Mouse (Mus musculus): Measurements from ENCODE around the gene Nol12.

Gene Nol12

DNA sequence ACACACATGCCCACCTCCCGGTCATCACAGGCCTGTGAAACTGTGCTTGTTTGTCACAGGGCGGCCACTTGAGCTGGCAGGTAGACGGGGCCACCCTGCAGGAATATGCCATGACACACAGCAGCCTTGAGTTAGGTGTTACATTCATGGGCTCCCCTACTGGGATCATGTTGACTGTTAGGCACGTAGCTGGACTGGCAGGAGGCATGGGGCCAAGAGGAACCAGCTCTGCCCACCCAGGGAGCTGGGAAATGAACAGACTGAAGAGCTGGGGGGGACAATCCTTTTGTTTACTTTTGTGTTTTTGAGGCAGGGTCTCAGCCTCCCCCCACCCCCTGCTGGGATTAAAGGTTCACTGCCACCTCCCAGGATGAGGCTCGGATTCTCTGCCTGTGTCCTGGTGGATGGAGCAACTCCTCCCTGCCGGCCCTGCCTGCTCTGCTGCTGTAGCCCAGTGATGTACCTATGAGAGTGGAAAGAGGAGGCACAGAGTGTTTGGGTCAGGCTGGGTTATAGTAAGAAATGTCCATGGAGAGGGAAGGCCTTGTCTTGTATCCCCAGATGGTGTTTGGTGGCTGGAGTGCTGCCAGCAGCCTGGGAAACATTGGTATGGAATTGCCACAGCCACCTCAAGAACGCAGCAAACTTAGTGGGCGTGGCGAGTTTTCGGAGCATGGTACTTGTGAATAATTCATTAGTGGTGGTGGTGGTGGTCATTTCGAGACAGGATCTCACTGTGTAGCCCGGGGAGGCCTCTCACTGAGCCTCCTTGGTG is 18.5 kb upstream of the Nol12 start:
- DNase-seq: peak; percentile 92

DNA sequence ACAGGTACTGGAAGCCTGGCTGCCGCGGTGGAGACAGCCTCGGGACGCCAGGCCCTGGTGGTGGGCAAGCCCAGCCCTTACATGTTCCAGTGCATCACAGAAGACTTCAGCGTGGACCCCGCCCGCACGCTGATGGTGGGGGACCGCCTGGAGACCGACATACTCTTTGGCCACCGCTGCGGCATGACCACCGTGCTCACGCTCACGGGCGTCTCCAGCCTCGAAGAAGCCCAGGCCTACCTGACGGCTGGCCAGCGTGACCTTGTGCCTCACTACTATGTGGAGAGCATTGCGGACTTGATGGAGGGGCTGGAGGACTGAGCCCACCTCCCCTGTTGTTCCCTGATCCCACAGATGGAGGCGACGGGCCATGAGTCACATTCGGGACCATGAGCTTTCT is 16.6 kb upstream of the Nol12 start:
- DNase-seq: peak; percentile 92

DNA sequence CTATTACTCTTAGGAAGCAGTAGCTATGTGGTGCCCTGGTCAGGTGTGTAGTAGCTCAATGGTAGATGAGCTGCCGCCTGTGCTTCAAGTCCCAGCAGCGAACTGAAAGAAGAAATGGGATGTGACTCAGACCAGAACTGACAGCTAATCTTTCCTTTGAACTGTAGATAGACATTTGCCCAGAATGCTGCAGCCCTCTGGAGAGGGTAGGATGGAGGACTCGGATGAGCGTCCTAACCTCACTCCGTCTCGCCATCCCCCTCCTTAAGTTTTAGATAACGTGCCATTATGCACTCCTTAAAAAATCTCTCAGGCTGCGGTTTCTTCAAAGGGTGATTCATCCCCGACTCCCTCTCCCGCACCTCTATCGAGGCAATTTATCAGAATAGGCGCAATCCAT is 14.8 kb upstream of the Nol12 start:
- DNase-seq: no peak

DNA sequence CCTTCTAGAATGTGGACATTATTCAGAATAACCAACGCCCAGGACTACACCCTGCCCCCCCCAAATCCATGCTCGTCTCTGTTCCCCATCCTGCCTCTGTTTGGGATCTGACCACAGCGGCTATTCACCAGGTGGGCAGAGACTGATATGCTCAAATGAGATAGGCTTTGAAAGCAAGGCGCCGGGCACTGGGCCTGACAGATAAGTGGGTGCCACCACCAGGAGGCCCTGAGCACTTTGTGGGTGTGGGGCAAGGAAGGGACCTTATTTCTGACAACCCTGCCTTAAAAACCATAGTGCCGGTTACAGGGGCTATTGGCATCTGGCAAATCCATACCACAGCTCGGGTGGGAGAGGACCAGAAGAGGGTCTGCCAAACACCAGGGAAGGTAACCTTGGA is 12.0 kb upstream of the Nol12 start:
- DNase-seq: no peak

DNA sequence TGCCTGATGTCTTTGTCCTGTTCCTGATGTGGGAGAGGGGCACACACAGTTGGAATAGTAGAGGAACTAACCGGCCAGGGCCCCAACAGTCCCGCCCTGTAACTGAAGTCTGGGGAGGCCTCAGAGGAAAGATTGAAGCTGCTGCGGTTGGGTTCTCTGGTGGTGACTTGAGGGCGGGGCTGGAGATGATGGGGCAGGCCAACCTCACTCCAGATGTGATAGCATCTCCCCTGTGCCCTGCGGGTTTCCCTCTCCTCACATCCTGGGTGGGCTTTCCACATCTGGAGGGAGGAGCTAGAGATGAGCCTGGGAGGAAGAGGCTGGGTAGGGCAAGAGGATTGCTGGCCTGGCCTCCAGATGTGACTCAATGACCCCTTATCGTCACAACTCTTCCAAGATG is 11.1 kb upstream of the Nol12 start:
- DNase-seq: peak; percentile 94

DNA sequence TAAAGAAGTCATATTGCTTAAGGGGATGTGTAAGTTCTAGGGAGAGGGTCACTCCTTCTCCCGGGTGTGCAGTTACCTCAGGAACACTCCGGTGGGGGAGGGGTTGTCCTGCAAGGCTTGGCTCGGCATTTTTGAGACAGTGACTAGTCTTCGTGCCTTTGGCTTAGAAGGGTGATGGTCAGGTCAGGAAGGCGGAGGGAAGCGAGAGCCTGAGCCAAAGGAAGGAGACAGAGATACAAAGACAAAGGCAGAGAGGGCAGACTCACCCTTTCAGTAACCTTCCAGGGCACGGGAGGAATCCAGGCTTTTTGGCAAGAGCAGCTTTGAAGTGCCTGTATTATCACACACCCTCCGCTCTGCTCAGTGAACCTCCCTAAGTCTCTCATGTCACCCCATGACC is 9.6 kb upstream of the Nol12 start:
- DNase-seq: peak; percentile 89

DNA sequence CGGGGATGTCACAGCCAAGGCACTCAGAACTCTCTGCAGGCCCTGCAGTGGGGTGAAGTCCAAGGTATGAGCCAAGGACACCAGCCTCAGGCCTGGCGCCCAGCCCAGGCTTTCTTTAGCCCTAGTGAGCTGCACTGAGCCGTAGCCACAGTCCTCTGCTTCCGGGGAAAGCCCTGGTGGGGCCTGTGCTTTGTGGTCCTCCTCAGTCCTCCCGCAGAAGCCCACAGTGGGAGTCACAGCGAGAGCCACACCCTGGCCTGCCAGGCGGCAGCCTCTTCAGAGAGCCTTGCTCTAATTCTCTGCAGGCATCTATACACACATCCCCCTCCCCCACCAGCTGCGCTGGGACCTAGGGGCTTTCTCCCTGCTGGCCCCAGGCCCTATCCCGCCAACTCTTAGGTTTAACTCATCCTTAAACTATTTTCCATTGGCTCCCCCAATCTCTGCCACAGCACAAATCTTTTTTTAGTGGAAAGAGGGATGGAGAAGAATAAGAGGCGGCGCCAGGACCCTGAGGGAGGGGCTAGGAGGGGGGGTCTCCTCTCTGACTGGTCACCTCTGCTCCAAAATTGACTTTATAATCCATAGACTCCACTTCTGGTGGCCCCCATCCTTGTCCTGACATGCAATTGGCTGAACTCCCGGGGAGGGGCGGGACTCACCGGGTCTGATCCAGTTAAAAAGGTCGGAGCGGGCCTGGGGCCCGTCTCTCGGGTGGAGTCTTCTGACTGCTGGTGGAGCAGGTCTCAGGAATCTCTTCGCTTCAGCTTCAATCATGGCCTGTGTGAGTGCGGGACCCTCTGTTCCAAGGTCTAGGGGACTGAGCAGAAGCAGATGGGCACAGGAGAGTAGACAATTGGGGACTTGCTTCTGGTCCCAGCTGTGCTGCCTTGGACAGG is 8.5 kb upstream of the Nol12 start, which contains the start of gene Lgals1:
TSS of gene Lgals1 (plus strand) at position 705 of the 899 bp plus-strand sequence.
- peak; percentile 99 for DNase-seq

DNA sequence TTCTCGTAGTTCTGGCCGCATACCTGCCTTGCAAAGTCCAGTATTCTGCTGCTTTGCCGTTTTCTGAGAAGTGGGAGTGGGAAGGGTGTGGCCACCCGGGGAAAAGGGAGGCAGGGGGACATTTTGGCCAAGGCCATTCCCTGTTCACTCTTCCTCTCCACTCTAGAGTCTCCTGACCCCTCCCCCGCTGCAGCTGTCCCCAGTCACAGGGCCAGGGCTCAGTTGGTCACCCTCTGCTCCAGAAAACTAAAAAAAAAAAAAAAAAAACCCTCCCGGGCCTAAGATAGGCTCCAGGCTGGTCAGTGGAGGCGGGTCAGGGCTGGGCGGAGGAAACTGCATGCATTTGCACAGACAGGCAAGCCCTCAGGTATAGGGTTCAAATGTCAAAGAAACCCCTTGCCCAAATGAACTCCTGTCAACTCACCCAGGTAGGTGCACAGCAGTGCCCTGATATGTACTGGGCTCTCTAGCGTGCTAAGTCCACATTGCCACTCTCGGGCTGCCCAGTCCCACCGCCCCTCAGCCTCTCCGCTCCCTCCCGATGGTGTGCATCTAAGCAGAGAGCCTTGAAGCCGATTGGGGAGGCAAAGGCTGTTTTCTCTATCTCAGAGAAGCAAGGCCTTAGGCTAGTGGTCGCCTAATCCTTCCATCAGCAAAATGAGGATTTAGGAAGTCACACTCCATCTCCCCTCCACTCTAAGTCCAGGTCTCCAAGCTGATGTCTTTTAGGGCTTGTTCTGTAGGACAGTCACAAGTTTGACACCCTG is 7.5 kb upstream of the Nol12 start:
- peak; percentile 98 for DNase-seq

DNA sequence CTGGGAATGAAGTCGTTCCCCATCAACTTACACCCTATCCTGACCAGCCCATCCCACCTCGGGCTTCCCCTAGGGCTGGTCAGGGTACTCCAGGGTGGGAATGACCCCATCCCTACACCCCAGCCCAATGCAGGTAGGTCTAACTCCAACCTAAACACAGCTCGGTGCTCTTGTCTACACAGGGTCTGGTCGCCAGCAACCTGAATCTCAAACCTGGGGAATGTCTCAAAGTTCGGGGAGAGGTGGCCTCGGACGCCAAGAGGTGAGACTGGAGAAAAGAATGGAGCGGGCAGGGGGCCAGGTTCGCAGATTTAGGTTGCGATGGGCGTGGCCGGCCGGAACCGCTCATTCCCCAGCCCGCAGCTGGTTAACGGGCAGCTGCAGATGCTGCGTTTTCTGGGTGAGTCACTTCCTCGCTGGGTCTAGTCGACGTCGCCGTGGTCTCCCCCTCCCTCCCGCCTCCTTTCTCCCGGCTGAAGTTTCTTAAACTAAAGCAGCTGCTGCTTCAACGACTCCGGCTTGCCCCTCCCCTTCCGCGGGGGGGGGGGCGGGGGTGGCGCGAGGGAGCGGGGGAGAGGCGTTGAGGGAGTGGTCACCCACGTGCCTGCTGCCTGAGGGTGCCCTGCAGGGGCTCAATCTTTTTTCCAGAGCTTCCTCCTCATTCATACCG is 6.8 kb upstream of the Nol12 start:
- DNase-seq: peak; percentile 99

DNA sequence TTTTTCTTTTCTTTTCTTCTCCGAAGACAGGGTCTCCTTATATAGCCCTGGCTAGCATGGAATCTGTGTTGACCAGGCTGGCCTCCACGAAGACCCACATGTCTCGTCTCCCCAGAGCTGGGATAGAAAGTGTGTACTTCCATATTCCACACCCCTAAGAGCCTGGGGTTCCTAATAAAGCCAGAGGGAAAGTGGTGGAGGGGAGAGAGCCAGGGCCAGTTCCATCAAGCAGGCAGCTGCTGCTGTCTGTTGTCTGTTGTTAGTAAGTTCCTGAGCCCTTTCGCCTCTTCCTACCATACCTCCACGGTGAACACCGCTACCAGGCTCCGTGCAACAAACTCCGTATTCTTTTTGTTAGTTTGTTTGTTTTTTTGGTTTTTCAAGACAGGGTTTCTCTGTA is 6.2 kb upstream of the Nol12 start:
- no peak for DNase-seq

DNA sequence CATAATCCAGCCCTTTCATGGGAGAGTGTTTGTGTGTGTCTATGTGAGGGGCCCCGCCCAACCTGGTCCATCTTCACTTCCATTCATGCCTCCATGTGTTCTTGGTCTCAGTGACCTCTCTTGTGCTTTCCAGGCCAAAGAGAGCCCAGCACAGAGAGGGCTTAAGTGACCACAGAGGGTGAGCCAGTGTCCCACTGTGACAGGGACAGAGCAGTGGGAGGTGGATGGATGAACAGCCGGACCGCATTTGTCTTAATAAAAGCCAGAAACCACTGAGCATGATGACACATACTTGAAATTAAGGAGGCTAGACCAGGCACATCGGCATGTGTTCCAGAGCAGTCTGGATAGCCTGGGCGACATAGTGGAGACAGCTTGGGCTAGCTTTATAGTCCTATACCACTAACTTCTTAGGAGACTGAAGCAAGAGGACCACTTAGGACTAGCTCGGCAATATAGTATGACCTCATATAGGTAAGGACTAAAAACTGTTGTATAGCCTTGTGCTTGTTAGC is 4.5 kb upstream of the Nol12 start:
- no peak for DNase-seq

DNA sequence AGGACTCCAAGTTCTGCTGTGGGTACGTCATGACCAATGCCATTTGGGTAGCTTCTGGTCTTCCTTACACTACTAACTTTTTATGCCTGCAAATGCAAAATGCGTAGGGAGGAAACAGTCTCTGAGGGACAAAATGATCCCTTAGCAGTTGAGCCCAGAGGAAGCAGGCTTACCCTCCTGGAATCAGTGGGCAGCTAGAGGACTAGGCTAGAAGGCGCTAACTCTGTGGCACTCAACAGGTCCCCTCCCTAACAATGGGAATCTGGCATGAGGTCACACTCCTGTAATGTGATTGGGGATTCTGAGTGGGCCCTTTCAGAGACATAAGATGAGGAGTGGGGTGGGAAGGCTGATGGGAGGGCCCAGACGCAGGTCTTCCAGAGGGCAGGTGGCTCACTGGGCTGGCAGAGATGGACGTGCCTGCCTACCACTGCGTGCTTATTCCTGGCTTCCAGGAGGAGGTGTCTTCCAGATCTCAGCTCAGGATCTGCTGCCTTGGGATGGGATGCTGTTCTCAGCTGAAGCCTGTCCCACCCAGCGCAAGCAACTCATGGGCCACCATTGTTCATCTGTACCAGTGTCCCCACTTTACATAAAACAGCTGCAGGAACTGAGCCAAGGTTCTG is 3.8 kb upstream of the Nol12 start:
- DNase-seq: no peak

DNA sequence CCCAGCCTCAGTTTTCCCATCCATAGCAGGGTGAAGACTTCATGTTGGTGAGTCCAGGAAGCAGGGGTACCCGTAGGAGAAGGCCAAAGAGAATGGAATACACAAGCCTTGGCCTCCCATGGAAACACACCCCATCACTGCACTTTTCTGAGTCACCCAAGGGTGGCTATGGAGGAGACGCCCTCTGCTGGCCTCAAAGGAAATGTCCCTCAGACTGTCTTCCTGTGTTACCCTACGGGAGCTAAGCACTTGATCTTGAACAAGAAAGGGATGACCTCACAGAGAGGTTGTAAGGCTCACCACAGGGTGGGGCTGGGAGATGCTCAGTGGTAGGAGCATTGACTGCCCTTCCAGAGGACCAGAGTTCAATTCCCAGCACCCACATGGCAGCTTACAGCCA is 3.2 kb upstream of the Nol12 start:
- DNase-seq: peak; percentile 96

DNA sequence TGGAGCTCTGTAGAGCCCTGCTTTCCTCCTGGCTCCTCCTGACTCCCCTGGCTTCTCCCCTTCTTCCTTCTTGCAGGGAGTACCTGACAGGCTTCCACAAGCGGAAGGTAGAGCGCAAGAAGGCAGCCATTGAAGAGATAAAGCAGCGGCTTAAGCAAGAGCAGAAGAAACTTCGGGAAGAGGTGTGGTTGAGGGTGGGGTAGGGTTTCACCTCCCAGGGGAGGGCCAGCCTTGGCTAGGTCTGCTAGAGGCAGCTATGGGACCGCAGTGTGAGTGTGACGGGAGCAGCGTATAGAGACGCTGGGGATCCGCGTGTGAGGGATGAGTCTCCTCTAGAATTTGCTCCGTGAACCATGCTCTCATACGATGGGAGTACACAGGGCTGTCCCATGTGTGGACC is 1.7 kb downstream of the Nol12 start:
- DNase-seq: no peak

DNA sequence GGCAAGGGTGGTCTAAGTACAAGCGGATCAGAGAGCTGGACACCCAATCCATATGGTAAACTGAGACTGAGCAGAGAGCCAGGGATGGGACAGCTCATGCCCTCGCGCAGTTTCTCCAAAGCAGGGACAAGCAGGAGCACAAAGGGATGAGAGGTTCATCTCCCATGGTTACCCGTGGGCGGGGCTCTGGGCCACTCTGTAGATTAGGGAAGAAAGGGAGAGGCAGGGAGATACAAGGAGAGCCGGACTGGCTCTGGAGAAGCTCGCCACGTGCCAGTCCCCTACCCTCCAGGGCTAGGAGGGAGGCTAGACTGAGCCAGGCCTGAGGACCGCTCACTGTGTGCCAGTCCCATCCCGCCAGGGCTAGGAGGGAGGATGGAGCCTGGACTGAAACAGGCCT is 2.6 kb downstream of the Nol12 start:
- no peak for DNase-seq

DNA sequence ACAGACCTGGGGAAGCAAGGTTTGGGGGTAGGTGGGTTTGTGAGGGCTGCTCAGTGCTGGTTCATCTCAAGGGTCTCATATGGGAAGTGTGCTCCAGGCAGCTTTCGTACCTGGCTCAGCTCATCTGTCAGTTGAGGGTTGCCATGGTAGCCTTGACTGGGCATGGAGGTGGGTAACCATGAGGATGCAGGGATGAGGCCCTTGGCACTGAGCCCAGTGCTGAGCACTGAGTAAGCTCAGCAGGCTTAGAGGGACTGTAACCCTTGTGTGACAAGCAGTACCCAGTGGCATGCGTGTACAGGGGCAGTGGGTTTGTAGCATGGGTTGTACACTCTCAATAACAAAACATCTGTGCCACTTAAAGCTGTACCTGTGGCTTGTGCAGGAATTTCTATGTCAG is 3.2 kb downstream of the Nol12 start:
- DNase-seq: no peak

DNA sequence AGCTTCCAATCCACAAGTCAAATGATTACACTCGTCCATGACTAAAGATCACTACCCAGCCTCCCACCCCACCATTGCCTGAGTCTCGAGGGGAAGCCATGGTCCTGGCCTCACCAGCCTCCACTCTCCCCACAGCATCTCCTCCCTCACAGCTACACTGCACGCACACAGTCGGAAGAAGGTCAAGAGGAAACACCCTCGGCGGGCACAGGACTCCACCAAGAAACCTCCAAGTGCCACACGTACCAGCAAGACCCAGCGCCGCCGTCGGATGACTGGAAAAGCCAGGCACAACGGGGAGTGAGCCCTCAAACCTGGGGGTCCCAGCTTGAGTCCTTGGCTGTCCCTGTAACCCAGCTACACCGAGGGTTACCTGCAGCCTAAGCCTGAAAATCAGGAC is 5.6 kb downstream of the Nol12 start:
- peak; percentile 91 for DNase-seq

DNA sequence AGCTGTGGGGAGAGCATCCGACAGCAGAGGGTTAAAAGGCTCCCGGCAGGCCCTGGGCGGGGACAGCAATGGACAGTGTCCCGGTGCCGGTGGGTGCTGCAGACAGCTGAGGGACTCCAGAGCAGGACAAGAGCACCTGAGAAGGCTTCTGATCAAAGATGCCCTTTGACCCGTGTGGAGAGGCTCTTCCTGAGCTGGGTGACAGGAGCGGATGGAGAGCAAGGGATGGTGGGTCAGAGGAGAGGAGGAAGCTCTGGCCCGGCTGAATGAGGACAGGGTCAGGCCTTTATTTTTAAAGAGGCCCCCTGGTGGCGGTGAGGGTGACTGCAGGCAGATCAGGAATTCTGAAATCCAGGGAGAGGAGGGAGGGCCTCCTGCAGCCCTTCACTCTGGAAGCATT is 7.9 kb downstream of the Nol12 start:
- peak; percentile 98 for DNase-seq

DNA sequence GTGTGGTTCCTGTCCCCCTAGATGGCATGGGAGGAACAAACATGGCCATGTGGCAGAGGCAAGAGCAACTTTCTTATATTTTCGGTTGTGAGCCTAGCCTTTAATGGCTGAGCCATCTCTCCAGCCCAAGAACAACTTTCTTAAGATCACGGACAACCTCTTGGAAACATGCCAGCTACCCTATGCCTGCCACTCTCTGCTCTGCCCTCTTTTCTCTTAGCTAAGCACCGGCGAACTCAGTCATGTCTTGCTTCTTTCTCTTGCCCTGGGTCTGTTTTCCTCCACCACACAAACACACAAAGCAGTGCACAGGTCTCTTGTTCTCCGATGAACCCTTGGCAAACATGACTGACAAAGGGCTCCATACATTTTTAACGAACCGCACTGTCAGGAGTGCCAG is 11.5 kb downstream of the Nol12 start:
- no peak for DNase-seq

DNA sequence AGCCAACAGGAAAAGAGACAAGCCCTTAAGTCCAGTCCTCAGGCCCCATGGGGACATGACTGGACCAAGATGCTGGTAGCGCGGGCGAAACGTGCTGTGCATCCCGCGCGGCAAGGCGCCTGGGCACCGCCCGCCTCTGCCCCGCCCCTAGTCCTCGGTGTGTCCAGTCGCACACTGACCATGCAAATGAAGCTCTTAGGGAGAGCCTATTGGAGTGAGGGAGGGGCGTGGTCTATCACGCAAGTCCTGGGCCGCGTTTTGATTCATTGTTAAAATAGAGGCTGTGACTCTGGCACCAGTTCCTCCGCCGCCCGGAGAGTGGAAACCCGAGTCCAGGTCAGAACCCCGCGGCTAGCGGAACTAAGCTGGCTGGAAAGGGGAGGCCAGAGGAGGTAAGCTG is 12.9 kb downstream of the Nol12 start, which contains the start of gene Triobp:
TSS of gene Triobp (plus strand) at position 68 of the 400 bp plus-strand sequence.
- peak; percentile 99 for DNase-seq

DNA sequence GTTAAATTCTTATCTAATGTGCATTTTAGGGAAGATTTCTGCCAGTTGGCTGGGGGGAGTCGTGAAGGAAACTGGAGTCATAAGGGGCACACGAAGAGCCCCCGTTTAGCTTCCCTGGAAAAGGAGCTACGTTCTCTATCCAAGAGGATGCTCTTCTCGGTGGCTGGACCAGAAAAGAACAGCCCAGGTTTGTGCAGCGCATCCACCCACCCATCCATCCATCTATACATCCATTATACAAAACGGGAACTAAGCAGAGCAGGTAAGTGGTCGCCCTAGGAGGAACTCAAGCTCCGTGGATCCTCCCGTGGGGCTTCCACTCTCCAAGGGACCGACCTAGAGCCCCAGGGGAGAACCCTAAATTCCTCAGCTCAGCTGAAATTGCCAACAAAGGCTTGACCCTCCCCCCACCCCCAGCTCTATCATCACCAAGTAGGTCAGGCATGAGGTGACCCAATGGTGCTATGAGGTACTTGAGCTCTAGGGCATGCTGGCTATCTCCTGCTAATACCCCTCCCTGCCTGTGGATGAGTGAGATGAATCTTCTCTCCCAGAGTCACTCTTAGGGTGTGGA is 13.5 kb downstream of the Nol12 start:
- DNase-seq: no peak

DNA sequence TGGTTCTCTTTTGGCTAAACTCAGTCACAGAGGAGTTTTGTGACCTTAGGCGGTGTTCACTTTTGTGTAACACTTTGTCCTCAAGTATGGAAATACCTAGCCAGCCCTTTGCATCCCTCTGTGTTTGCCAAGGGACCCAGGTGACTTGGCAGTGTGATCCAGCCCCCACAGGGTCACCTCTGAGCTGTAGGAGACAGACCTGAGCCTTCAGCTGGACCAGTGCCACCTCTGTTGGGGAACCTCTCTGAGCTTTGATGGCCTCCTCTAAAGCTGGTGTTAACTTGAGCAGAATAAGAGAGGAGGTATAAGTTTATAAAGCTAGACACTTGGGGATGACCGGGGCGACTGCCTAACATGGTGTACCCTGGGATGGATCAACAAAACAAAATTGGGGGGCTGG is 14.2 kb downstream of the Nol12 start:
- no peak for DNase-seq

Measured in heart, adult 11 months (tissue).